Mouse (Mus musculus) midbrain, postnatal 0 days (tissue): ENCODE data around the gene Gbp5. TPM values are rescaled to one million over a fixed set of nuclear protein-coding genes. Genes with fewer than 3 reads are reported as not detected.
"Not testable (repeated sequence)": the region's sequence is repeated elsewhere in the genome, so short reads cannot be mapped to it uniquely, and the experiment has no call there.

Source experiments
- ATAC-seq: fragments of 200-750 bp; cut with Nextera tagmentation; 2 replicates; pipeline ENCODE4 v1.8.0; 2017; ENCODE audit warnings: moderate number of reproducible peaks, mild to moderate bottlenecking, moderate TSS enrichment, moderate library complexity; ENCODE audit not compliant: low FRiP score
- DNase-seq: peaks from one replicate; pipeline ENCODE4 v3.0.0-alpha.2; 2015; ENCODE audit warnings: low spot score
- H3K27ac ChIP-seq: fragments of 300-500 bp; sonication (generic); 2 replicates; pipeline ENCODE4 v1.5.1; 2014; ENCODE audit warnings: low read depth, mild to moderate bottlenecking, low read length, mixed read lengths
- H3K27me3 ChIP-seq: fragments of 300-500 bp; sonication (generic); 2 replicates; pipeline ENCODE4 v1.6.1; 2014; ENCODE audit warnings: low read length, control low read depth, mixed read lengths; ENCODE audit not compliant: insufficient read depth
- H3K36me3 ChIP-seq: fragments of 300-500 bp; sonication (generic); 2 replicates; pipeline ENCODE4 v1.6.1; 2014; ENCODE audit warnings: low read length, control low read depth, mixed read lengths; ENCODE audit not compliant: insufficient read depth
- H3K4me1 ChIP-seq: fragments of 300-500 bp; sonication (generic); 2 replicates; pipeline ENCODE4 v1.6.1; 2014; ENCODE audit warnings: mild to moderate bottlenecking, control low read depth, antibody characterized with exemption, low read length, mixed read lengths; ENCODE audit not compliant: insufficient read depth
- H3K4me2 ChIP-seq: fragments of 300-500 bp; sonication (generic); 2 replicates; pipeline ENCODE4 v1.6.1; 2014; ENCODE audit warnings: low read depth, mild to moderate bottlenecking, low read length, mixed read lengths; ENCODE audit not compliant: poor library complexity, severe bottlenecking
- H3K4me3 ChIP-seq: fragments of 300-500 bp; sonication (generic); 2 replicates; pipeline ENCODE4 v1.5.1; 2014; ENCODE audit warnings: low read depth, mild to moderate bottlenecking, low read length, moderate library complexity
- H3K9ac ChIP-seq: fragments of 300-500 bp; sonication (generic); replicated peaks from 2 replicates; pipeline ENCODE4 v1.6.1; 2014; ENCODE audit warnings: mild to moderate bottlenecking, low read length, moderate library complexity, mixed read lengths; ENCODE audit not compliant: poor library complexity, severe bottlenecking
- H3K9me3 ChIP-seq: fragments of 300-500 bp; sonication (generic); 2 replicates; pipeline ENCODE4 v1.6.1; 2016; ENCODE audit warnings: low read length, control low read depth
- CTCF ChIP-seq: IDR thresholded peaks from 2 replicates; pipeline ENCODE4 v1.5.1; 2016; ENCODE audit warnings: antibody characterized with exemption, mild to moderate bottlenecking
- WGBS: fragments of 180-500 bp; shearing (Covaris S2); extraction: QIAGEN DNeasy Blood & Tissue Kit; methylation state at CpG from one replicate; pipeline ENCODE4 v1.1.7; 2014; 5-methylcytosine and 5-hydroxymethylcytosine counted together
- polyA plus RNA-seq: library from polyadenylated mRNA; unstranded; fragments of >200 nt; fragmentation: Nextera tagmentation; extraction: Ambion mirVana; gene quantifications from 2 replicates; pipeline ENCODE4 v1.2.1, GENCODE M21; 2015
- total RNA-seq: library from RNA; depleted of rRNA; stranded (reverse); fragments of >200 nt; gene quantifications from 2 replicates; pipeline ENCODE4 v1.2.3, GENCODE M21; 2014

Gbp5 gene
- total and polyA plus RNA-seq, 2 experiments from 2014 or later, result 0.23 to 1.0 TPM

- H3K27me3 ChIP-seq, result no peaks in the 10 kb centered on the region
- no peak overlapping the region for H3K4me2 ChIP-seq
- no peaks in the 10 kb centered on the region for H3K9me3 ChIP-seq
- no peaks in the 10 kb centered on the region for H3K4me1 ChIP-seq
- no peak overlapping the region for H3K9ac ChIP-seq
- H3K27ac ChIP-seq, result no peak overlapping the region
- H3K4me3 ChIP-seq, result no peak overlapping the region
- ATAC-seq (no peak), DNase-seq (no peak)
- TF ChIP-seq CTCF, result no peak
- H3K36me3 ChIP-seq, result no peaks in the 10 kb centered on the region
- 83% methylated on average over 1 of the region's 1 CpGs for WGBS
Measured at GRCm38 (mm10) chr3:142554601-142555000, 60.8 kb downstream of the Gbp5 start.

GRCm38 (mm10) chr3:142555623-142556022, 61.8 kb downstream of the Gbp5 start:
- H3K27ac ChIP-seq, result no peak overlapping the region
- ATAC-seq (no peak), DNase-seq (peak; percentile 19)
- H3K36me3 ChIP-seq, result no peaks in the 10 kb centered on the region
- WGBS, result 90% methylated on average over 11 of the region's 11 CpGs
- no peak overlapping the region for H3K4me3 ChIP-seq
- no peak overlapping the region for H3K9ac ChIP-seq
- no peaks in the 10 kb centered on the region for H3K9me3 ChIP-seq
- H3K4me2 ChIP-seq, result no peak overlapping the region
- no peaks in the 10 kb centered on the region for H3K4me1 ChIP-seq
- TF ChIP-seq CTCF, result no peak
- H3K27me3 ChIP-seq, result no peaks in the 10 kb centered on the region

GRCm38 (mm10) chr3:142559632-142560228, 66.0 kb downstream of the Gbp5 start, which contains the start of gene Gbp3:
TSS of gene Gbp3 (plus strand) at chr3:142560026.
- H3K4me2 ChIP-seq, result peak within 1 kb of the TSS; percentile 30
- ATAC-seq (no peak), DNase-seq (no peak)
- H3K27me3 ChIP-seq, result no peaks in the 10 kb centered on the region
- H3K4me3 ChIP-seq, result peak within 1 kb of the TSS; percentile 23; the same call in 1 of the 2 replicates
- H3K36me3 ChIP-seq, result no peaks in the 10 kb centered on the region
- no peaks in the 10 kb centered on the region for H3K9me3 ChIP-seq
- 35% methylated on average over 3 of the region's 3 CpGs for WGBS
- H3K9ac ChIP-seq, result no peak within 1 kb of the TSS
- no peak for TF ChIP-seq CTCF
- no peaks in the 10 kb centered on the region for H3K4me1 ChIP-seq
- H3K27ac ChIP-seq, result no peak within 1 kb of the TSS

GRCm38 (mm10) chr3:142560296-142560948, 66.6 kb downstream of the Gbp5 start:
- ATAC-seq (peak; percentile 78; the same call in 1 of the 2 replicates), DNase-seq (peak; percentile 87)
- no peaks in the 10 kb centered on the region for H3K4me1 ChIP-seq
- 23% methylated on average over 12 of the region's 12 CpGs for WGBS
- H3K36me3 ChIP-seq, result no peaks in the 10 kb centered on the region
- peak overlapping the region; percentile 30 for H3K4me2 ChIP-seq
- H3K27ac ChIP-seq, result no peak overlapping the region
- H3K27me3 ChIP-seq, result no peaks in the 10 kb centered on the region
- TF ChIP-seq CTCF, result peak; percentile 89
- peak overlapping the region; percentile 23; the same call in 1 of the 2 replicates for H3K4me3 ChIP-seq
- no peaks in the 10 kb centered on the region for H3K9me3 ChIP-seq
- H3K9ac ChIP-seq, result no peak overlapping the region

GRCm38 (mm10) chr3:142561045-142561646, 67.4 kb downstream of the Gbp5 start:
- Histone ChIP-seq H3K4me3 (no peak overlapping the region), H3K27me3 (no peaks in the 10 kb centered on the region), H3K27ac (no peak overlapping the region), H3K9me3 (no peaks in the 10 kb centered on the region), H3K9ac (no peak overlapping the region), H3K4me1 (no peaks in the 10 kb centered on the region), H3K4me2 (no peak overlapping the region), H3K36me3 (no peaks in the 10 kb centered on the region)
- WGBS, result 92% methylated on average over 14 of the region's 14 CpGs
- TF ChIP-seq CTCF, result no peak
- DNase-seq, result no peak
- no peak for ATAC-seq

- Histone ChIP-seq H3K4me1 (no peaks in the 10 kb centered on the region), H3K4me2 (no peak overlapping the region), H3K9me3 (no peaks in the 10 kb centered on the region), H3K27ac (no peak overlapping the region), H3K9ac (no peak overlapping the region), H3K4me3 (no peak overlapping the region), H3K36me3 (no peaks in the 10 kb centered on the region), H3K27me3 (no peaks in the 10 kb centered on the region)
- no peak for TF ChIP-seq CTCF
- DNase-seq, result no peak
- WGBS, result 88% methylated on average over 7 of the region's 7 CpGs
- ATAC-seq, result no peak
Measured at GRCm38 (mm10) chr3:142561666-142562065, 67.9 kb downstream of the Gbp5 start.

GRCm38 (mm10) chr3:142567490-142567889, 73.7 kb downstream of the Gbp5 start:
- not testable (repeated sequence) for H3K27me3 ChIP-seq, ATAC-seq, H3K36me3 ChIP-seq, H3K27ac ChIP-seq, H3K4me2 ChIP-seq, H3K9me3 ChIP-seq, H3K4me1 ChIP-seq, DNase-seq, H3K9ac ChIP-seq, H3K4me3 ChIP-seq
- 79% methylated on average over 5 of the region's 5 CpGs for WGBS
